Mouse (Mus musculus): ENCODE measurements around the gene Scfd2. TPM values are rescaled to one million over a fixed set of nuclear protein-coding genes. Genes with fewer than 3 reads are reported as not detected.

The Scfd2 gene
- polyA plus RNA-seq, 1 experiment from 2014 or later: 7.3 TPM

DNA sequence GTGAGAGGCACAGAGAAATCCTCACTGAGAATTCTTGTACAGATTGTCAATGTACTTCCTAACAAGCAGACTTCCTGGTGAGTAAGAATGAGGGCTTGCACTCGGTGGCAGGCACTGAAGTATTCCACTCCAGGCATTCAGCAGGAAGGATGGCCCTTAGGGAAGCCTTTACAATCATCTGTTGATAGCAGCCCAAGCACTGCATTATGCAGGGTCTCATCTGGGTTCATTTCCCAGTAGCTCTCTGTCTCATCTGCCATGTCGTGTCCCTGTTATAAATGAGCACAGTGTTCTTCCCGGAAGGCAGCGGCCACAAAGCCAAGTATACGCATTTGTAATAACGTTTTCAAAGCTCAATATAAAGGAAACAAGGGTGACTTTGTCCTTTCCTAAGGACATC lies 48.9 kb downstream of the Scfd2 start:
- DNase-seq (no peak), ATAC-seq (no peak)
- no peak overlapping the region for H3K9ac ChIP-seq (replicated peaks)
- no peaks in the 10 kb centered on the region for H3K27me3 ChIP-seq (ENCODE audit: insufficient read depth, low read length)
- no peak overlapping the region for H3K4me3 ChIP-seq (ENCODE audit: low read depth, low read length)
- TF ChIP-seq CTCF (IDR thresholded peaks at IDR 0.05; ENCODE audit: low read depth) (no peak), EP300 (IDR thresholded peaks at IDR 0.05; ENCODE audit: low read depth) (no peak)
- no peaks in the 10 kb centered on the region for H3K9me3 ChIP-seq (ENCODE audit: low read length)
- no peaks in the 10 kb centered on the region for H3K4me1 ChIP-seq (ENCODE audit: insufficient read depth)
- no peaks in the 10 kb centered on the region; the same call in 1 of the 2 replicates for H3K36me3 ChIP-seq (replicated peaks; ENCODE audit: insufficient read depth, low read length)
- no peak overlapping the region for H3K27ac ChIP-seq (ENCODE audit: low read depth)
- 76% methylated on average over 6 of the region's 6 CpGs for WGBS (ENCODE audit: insufficient replicate concordance)
- no peak overlapping the region for H3K4me2 ChIP-seq (ENCODE audit: low read depth, low read length)

DNA sequence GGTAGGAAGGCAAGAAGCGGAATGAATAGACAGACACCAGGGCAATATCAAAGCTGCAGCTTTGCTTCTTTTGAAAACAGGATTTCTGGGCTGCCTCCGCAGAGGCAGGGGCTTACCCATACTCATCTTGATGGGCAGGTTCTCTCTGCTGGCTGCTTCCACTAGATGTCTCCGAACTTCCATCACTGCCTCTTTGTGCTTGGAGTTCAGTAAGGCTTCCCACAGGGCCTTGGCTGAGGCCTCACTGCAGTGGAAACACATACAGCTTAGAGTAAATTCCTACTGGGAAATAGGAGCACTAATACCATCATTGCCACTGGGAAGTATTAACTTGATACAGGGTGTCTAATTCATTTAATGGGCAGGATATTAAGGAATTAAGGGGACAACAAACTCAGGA lies 49.5 kb downstream of the Scfd2 start:
- H3K27ac ChIP-seq (ENCODE audit: low read depth): no peak overlapping the region
- H3K4me1 ChIP-seq (ENCODE audit: insufficient read depth): no peaks in the 10 kb centered on the region
- DNase-seq (no peak), ATAC-seq (no peak)
- H3K36me3 ChIP-seq (replicated peaks; ENCODE audit: insufficient read depth, low read length): no peaks in the 10 kb centered on the region; the same call in 1 of the 2 replicates
- no peaks in the 10 kb centered on the region for H3K9me3 ChIP-seq (ENCODE audit: low read length)
- no peak overlapping the region for H3K4me2 ChIP-seq (ENCODE audit: low read depth, low read length)
- no peaks in the 10 kb centered on the region for H3K27me3 ChIP-seq (ENCODE audit: insufficient read depth, low read length)
- TF ChIP-seq EP300 (IDR thresholded peaks at IDR 0.05; ENCODE audit: low read depth) (no peak), CTCF (IDR thresholded peaks at IDR 0.05; ENCODE audit: low read depth) (no peak)
- no peak overlapping the region for H3K4me3 ChIP-seq (ENCODE audit: low read depth, low read length)
- WGBS (ENCODE audit: insufficient replicate concordance): 75% methylated on average over 3 of the region's 3 CpGs
- no peak overlapping the region for H3K9ac ChIP-seq (replicated peaks)

DNA sequence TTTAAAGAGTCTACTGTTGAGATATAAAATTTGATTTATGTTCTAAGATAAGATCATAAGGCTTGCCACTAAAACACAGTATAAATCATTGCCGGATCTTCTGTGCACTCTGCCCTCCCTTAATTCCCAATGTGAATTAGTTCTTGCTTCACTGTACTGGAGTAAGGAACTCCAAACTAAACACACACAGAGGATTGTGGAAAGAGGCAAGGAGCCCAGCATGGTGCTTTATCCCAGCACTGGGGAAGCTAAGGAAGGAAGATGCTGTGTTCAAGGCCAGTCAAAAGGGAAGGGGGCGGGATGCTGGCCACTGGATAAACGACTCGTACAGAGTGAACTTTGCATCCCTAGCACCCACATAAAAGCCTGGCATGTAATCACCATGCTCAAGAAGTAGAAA lies 51.1 kb downstream of the Scfd2 start:
- Histone ChIP-seq H3K27me3 (ENCODE audit: insufficient read depth, low read length) (no peaks in the 10 kb centered on the region), H3K9me3 (ENCODE audit: low read length) (no peaks in the 10 kb centered on the region), H3K4me2 (ENCODE audit: low read depth, low read length) (no peak overlapping the region), H3K36me3 (replicated peaks; ENCODE audit: insufficient read depth, low read length) (no peaks in the 10 kb centered on the region; the same call in 1 of the 2 replicates), H3K27ac (ENCODE audit: low read depth) (no peak overlapping the region), H3K4me3 (ENCODE audit: low read depth, low read length) (no peak overlapping the region), H3K9ac (replicated peaks) (no peak overlapping the region), H3K4me1 (ENCODE audit: insufficient read depth) (no peaks in the 10 kb centered on the region)
- WGBS (ENCODE audit: insufficient replicate concordance): 78% methylated on average over 4 of the region's 4 CpGs
- ATAC-seq (no peak), DNase-seq (no peak)
- TF ChIP-seq CTCF (IDR thresholded peaks at IDR 0.05; ENCODE audit: low read depth) (no peak), EP300 (IDR thresholded peaks at IDR 0.05; ENCODE audit: low read depth) (no peak)

DNA sequence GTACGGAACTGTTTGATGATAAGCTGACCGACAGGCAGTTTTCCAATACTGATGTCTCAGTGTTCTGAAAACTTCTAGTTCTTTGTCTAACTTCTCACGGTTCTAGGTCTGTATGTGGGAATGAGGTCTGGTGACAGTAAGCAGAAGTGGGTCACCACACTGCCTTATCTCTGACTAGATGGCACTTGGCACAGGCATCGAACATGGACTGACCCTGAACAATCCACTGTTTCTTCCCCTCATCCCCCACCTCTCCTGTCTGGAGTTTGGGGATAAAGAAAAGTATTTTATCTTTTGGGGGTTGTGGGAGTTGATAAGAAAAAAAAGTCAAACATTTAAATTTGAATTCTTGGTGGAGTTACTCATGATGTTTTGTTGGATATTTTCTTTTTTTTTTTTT lies 51.6 kb downstream of the Scfd2 start:
- H3K4me2 ChIP-seq (ENCODE audit: low read depth, low read length): no peak overlapping the region
- ATAC-seq: no peak
- H3K27me3 ChIP-seq (ENCODE audit: insufficient read depth, low read length): no peaks in the 10 kb centered on the region
- H3K4me3 ChIP-seq (ENCODE audit: low read depth, low read length): no peak overlapping the region
- H3K27ac ChIP-seq (ENCODE audit: low read depth): no peak overlapping the region
- 56% methylated on average over 4 of the region's 4 CpGs for WGBS (ENCODE audit: insufficient replicate concordance)
- no peak for DNase-seq
- no peaks in the 10 kb centered on the region for H3K9me3 ChIP-seq (ENCODE audit: low read length)
- no peaks in the 10 kb centered on the region; the same call in 1 of the 2 replicates for H3K36me3 ChIP-seq (replicated peaks; ENCODE audit: insufficient read depth, low read length)
- TF ChIP-seq CTCF (IDR thresholded peaks at IDR 0.05; ENCODE audit: low read depth): no peak
- TF ChIP-seq EP300 (IDR thresholded peaks at IDR 0.05; ENCODE audit: low read depth): no peak
- H3K4me1 ChIP-seq (ENCODE audit: insufficient read depth): no peaks in the 10 kb centered on the region
- H3K9ac ChIP-seq (replicated peaks): no peak overlapping the region

DNA sequence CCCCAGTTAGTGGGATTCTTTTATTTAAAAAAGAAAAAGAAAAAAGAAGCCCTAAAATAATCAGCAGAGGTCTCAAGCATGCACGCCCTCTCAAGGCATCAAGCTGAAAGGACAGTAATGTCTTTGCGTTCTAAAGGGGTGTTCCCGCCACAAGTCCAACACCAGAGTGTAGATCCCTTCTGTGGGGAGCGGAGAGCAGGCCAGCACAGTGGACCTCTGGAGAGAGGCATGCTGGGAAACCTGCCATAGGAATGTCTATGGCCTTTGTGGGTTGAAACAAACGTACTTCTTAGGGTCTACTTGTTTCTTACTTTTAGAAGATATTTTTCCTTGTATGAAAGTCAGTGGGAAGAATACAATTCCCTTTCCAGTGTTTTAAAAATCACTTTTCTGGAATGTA lies 52.4 kb downstream of the Scfd2 start:
- no peak overlapping the region for H3K27ac ChIP-seq (ENCODE audit: low read depth)

DNA sequence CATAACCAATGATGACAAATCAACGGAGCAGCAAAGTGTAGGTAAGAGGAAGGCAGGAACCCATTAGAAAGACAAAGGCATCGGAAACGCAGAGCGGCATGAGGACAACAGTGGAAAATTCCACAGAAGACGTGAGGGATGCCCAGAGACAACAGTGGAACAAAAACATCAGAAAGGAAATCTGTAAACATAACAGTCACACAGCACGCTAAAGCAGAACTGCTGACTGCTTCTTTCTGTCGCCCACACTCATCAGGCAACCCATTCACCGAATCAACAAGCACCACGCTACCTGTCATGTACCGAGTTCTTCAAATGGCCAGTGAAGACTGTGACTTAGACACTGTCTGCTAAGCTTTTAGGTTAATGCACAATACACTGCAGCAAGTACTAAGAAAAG lies 55.0 kb downstream of the Scfd2 start:
- ATAC-seq (no peak), DNase-seq (no peak)
- Histone ChIP-seq H3K4me3 (ENCODE audit: low read depth, low read length) (no peak overlapping the region), H3K9me3 (ENCODE audit: low read length) (no peaks in the 10 kb centered on the region), H3K9ac (replicated peaks) (no peak overlapping the region), H3K4me1 (ENCODE audit: insufficient read depth) (no peaks in the 10 kb centered on the region), H3K4me2 (ENCODE audit: low read depth, low read length) (no peak overlapping the region), H3K27ac (ENCODE audit: low read depth) (no peak overlapping the region), H3K36me3 (replicated peaks; ENCODE audit: insufficient read depth, low read length) (no peaks in the 10 kb centered on the region; the same call in 1 of the 2 replicates), H3K27me3 (ENCODE audit: insufficient read depth, low read length) (no peaks in the 10 kb centered on the region)
- 76% methylated on average over 10 of the region's 10 CpGs for WGBS (ENCODE audit: insufficient replicate concordance)
- no peak for TF ChIP-seq CTCF (IDR thresholded peaks at IDR 0.05; ENCODE audit: low read depth)
- no peak for TF ChIP-seq EP300 (IDR thresholded peaks at IDR 0.05; ENCODE audit: low read depth)

More for the DNA sequence above, 52.4 kb downstream of the Scfd2 start:
- H3K9ac ChIP-seq (replicated peaks): no peak overlapping the region
- no peak overlapping the region for H3K4me3 ChIP-seq (ENCODE audit: low read depth, low read length)
- H3K9me3 ChIP-seq (ENCODE audit: low read length): no peaks in the 10 kb centered on the region
- TF ChIP-seq EP300 (IDR thresholded peaks at IDR 0.05; ENCODE audit: low read depth) (no peak), CTCF (IDR thresholded peaks at IDR 0.05; ENCODE audit: low read depth) (no peak)
- no peaks in the 10 kb centered on the region for H3K4me1 ChIP-seq (ENCODE audit: insufficient read depth)
- ATAC-seq (no peak), DNase-seq (no peak)
- H3K36me3 ChIP-seq (replicated peaks; ENCODE audit: insufficient read depth, low read length): no peaks in the 10 kb centered on the region; the same call in 1 of the 2 replicates
- H3K4me2 ChIP-seq (ENCODE audit: low read depth, low read length): no peak overlapping the region
- H3K27me3 ChIP-seq (ENCODE audit: insufficient read depth, low read length): no peaks in the 10 kb centered on the region
- WGBS (ENCODE audit: insufficient replicate concordance): 77% methylated on average over 5 of the region's 5 CpGs

DNA sequence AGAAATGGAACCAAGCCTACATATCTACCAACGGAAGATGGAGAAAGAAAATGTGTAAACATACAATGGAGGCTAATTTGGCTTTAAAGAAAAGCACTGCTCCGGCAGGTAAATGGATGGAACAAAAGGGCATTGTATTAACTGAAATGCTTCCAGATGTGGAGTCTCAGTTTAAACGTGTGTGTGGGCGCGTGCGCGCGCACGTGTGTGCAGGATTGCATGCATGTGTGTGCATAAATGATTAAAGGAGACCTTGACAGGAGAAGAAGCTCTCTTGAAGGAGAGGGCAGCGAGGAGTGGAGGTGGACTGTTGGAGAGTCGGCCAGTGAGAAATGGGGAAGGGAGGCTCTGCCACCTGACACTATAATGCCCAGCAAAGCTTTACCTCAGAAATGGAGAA lies 58.4 kb downstream of the Scfd2 start:
- Histone ChIP-seq H3K36me3 (replicated peaks; ENCODE audit: insufficient read depth, low read length) (no peaks in the 10 kb centered on the region), H3K9ac (replicated peaks) (no peak overlapping the region), H3K4me1 (ENCODE audit: insufficient read depth) (no peaks in the 10 kb centered on the region), H3K9me3 (ENCODE audit: low read length) (no peaks in the 10 kb centered on the region), H3K4me2 (ENCODE audit: low read depth, low read length) (no peak overlapping the region), H3K4me3 (ENCODE audit: low read depth, low read length) (no peak overlapping the region), H3K27me3 (ENCODE audit: insufficient read depth, low read length) (no peaks in the 10 kb centered on the region), H3K27ac (ENCODE audit: low read depth) (no peak overlapping the region)
- ATAC-seq (no peak), DNase-seq (no peak)
- WGBS (ENCODE audit: insufficient replicate concordance): 90% methylated on average over 11 of the region's 11 CpGs
- TF ChIP-seq EP300 (IDR thresholded peaks at IDR 0.05; ENCODE audit: low read depth) (no peak), CTCF (IDR thresholded peaks at IDR 0.05; ENCODE audit: low read depth) (no peak)

Measured in liver, postnatal 0 days (tissue).